Mouse (Mus musculus): ENCODE results near the gene Sema5a. TPM values are rescaled to one million over a fixed set of nuclear protein-coding genes. Genes with fewer than 3 reads are reported as not detected.

Gene Sema5a
- total RNA-seq, 1 experiment from 2014 or later = not detected

- ATAC-seq (replicated peaks; ENCODE audit: insufficient number of reproducible peaks, low FRiP score, low TSS enrichment, poor library complexity, severe bottlenecking) = no peak
These were observed 240.7 kb downstream of the Sema5a start for GRCm38 (mm10) chr15:32485064-32485964.

GRCm38 (mm10) chr15:32487968-32488367 lies 243.4 kb downstream of the Sema5a start:
- ATAC-seq (replicated peaks; ENCODE audit: insufficient number of reproducible peaks, low FRiP score, low TSS enrichment, poor library complexity, severe bottlenecking) = no peak

GRCm38 (mm10) chr15:32494219-32494618 lies 249.6 kb downstream of the Sema5a start:
- ATAC-seq (replicated peaks; ENCODE audit: insufficient number of reproducible peaks, low FRiP score, low TSS enrichment, poor library complexity, severe bottlenecking) = no peak

- no peak for ATAC-seq (replicated peaks; ENCODE audit: insufficient number of reproducible peaks, low FRiP score, low TSS enrichment, poor library complexity, severe bottlenecking)
These were observed 250.3 kb downstream of the Sema5a start for GRCm38 (mm10) chr15:32494899-32495298.

- ATAC-seq (replicated peaks; ENCODE audit: insufficient number of reproducible peaks, low FRiP score, low TSS enrichment, poor library complexity, severe bottlenecking) = no peak
These were observed 252.3 kb downstream of the Sema5a start for GRCm38 (mm10) chr15:32496880-32497279.

- no peak for ATAC-seq (replicated peaks; ENCODE audit: insufficient number of reproducible peaks, low FRiP score, low TSS enrichment, poor library complexity, severe bottlenecking)
These were observed 261.3 kb downstream of the Sema5a start for GRCm38 (mm10) chr15:32505941-32506340.

- ATAC-seq (replicated peaks; ENCODE audit: insufficient number of reproducible peaks, low FRiP score, low TSS enrichment, poor library complexity, severe bottlenecking) = no peak
These were observed 263.7 kb downstream of the Sema5a start for GRCm38 (mm10) chr15:32508282-32508681.

GRCm38 (mm10) chr15:32514877-32515276 lies 270.3 kb downstream of the Sema5a start:
- ATAC-seq (replicated peaks; ENCODE audit: insufficient number of reproducible peaks, low FRiP score, low TSS enrichment, poor library complexity, severe bottlenecking) = no peak

GRCm38 (mm10) chr15:32517954-32518353 lies 273.3 kb downstream of the Sema5a start:
- no peak for ATAC-seq (replicated peaks; ENCODE audit: insufficient number of reproducible peaks, low FRiP score, low TSS enrichment, poor library complexity, severe bottlenecking)

GRCm38 (mm10) chr15:32532539-32532938 lies 287.9 kb downstream of the Sema5a start:
- ATAC-seq (replicated peaks; ENCODE audit: insufficient number of reproducible peaks, low FRiP score, low TSS enrichment, poor library complexity, severe bottlenecking) = no peak

- ATAC-seq (replicated peaks; ENCODE audit: insufficient number of reproducible peaks, low FRiP score, low TSS enrichment, poor library complexity, severe bottlenecking) = no peak
These were observed 289.0 kb downstream of the Sema5a start for GRCm38 (mm10) chr15:32533541-32534080.

- no peak for ATAC-seq (replicated peaks; ENCODE audit: insufficient number of reproducible peaks, low FRiP score, low TSS enrichment, poor library complexity, severe bottlenecking)
These were observed 292.3 kb downstream of the Sema5a start for GRCm38 (mm10) chr15:32536755-32537503.

GRCm38 (mm10) chr15:32537504-32537792 lies 292.8 kb downstream of the Sema5a start:
- no peak for ATAC-seq (replicated peaks; ENCODE audit: insufficient number of reproducible peaks, low FRiP score, low TSS enrichment, poor library complexity, severe bottlenecking)

- ATAC-seq (replicated peaks; ENCODE audit: insufficient number of reproducible peaks, low FRiP score, low TSS enrichment, poor library complexity, severe bottlenecking) = no peak
These were observed 293.5 kb downstream of the Sema5a start for GRCm38 (mm10) chr15:32538092-32538491.

- ATAC-seq (replicated peaks; ENCODE audit: insufficient number of reproducible peaks, low FRiP score, low TSS enrichment, poor library complexity, severe bottlenecking) = no peak
These were observed 298.1 kb downstream of the Sema5a start for GRCm38 (mm10) chr15:32542746-32543145.

GRCm38 (mm10) chr15:32543181-32543580 lies 298.6 kb downstream of the Sema5a start:
- ATAC-seq (replicated peaks; ENCODE audit: insufficient number of reproducible peaks, low FRiP score, low TSS enrichment, poor library complexity, severe bottlenecking) = no peak

- ATAC-seq (replicated peaks; ENCODE audit: insufficient number of reproducible peaks, low FRiP score, low TSS enrichment, poor library complexity, severe bottlenecking) = no peak
These were observed 300.8 kb downstream of the Sema5a start for GRCm38 (mm10) chr15:32545455-32545854.

- no peak for ATAC-seq (replicated peaks; ENCODE audit: insufficient number of reproducible peaks, low FRiP score, low TSS enrichment, poor library complexity, severe bottlenecking)
These were observed 302.1 kb downstream of the Sema5a start for GRCm38 (mm10) chr15:32546746-32547145.

GRCm38 (mm10) chr15:32558925-32559324 lies 314.3 kb downstream of the Sema5a start:
- no peak for ATAC-seq (replicated peaks; ENCODE audit: insufficient number of reproducible peaks, low FRiP score, low TSS enrichment, poor library complexity, severe bottlenecking)

GRCm38 (mm10) chr15:32562600-32562999 lies 318.0 kb downstream of the Sema5a start:
- no peak for ATAC-seq (replicated peaks; ENCODE audit: insufficient number of reproducible peaks, low FRiP score, low TSS enrichment, poor library complexity, severe bottlenecking)

Measured in monocyte, adult 5-6 weeks (primary cell).